In genomic region chr14:86748876-86749275, GRCm38 (mm10) we compare ENCODE assay signal across 10 mouse cellular contexts.
DNase-seq lines count a peak whose midpoint lies in the region; ATAC-seq lines count a peak whose summit lies in the region.
"Had no signal": no experiment of that assay in that cellular context is flagged by ENCODE, and none has a peak within 500 bp of the region (broad histone marks: within the 10 kb centered on the region; RNA-seq: fewer than 3 reads in every experiment).

No protein-coding gene starts in this region.

- peak; percentile 11 for DNase-seq in MN1 (ENCODE audit: low spot score)
- DNase-seq in cerebellum, postnatal 10 days = peak; percentile 68 to 74
- DNase-seq in frontal cortex, postnatal 10 days (ENCODE audit: low spot score in 2 of 2) = peak; percentile 76 to 90
- peak; percentile 82 to 96 for DNase-seq in layer of hippocampus, postnatal 14 days (ENCODE audit: low spot score in 2 of 2)
- DNase-seq in neural tube, embryonic 11.5 days (ENCODE audit: low spot score) = peak; percentile 76
- no peak for DNase-seq in B cell, adult 2 months
- no peak for DNase-seq in adrenal gland, adult 18-20 months (ENCODE audit: low spot score in 2 of 2)

- ATAC-seq in neural tube, embryonic 11.5 days (ENCODE audit: insufficient read depth, low FRiP score, low TSS enrichment) = peak; percentile 97
- no peak for ATAC-seq in megakaryocyte progenitor cell, adult 5-6 weeks (replicated peaks; ENCODE audit: poor library complexity)
- ATAC-seq: Patski had no signal

- no peaks in the 10 kb centered on the region for H3K36me3 ChIP-seq in neural tube, embryonic 11.5 days (ENCODE audit: control insufficient read depth, insufficient read depth, low read length)

- H3K27me3 ChIP-seq in neural tube, embryonic 11.5 days (ENCODE audit: control insufficient read depth, insufficient read depth, low read length) = no peaks in the 10 kb centered on the region
- H3K27me3 ChIP-seq: Patski had no signal

- 14% methylated on average over 7 of the region's 7 CpGs for WGBS in neural tube, embryonic 11.5 days

- H3K9ac ChIP-seq in neural tube, embryonic 11.5 days (ENCODE audit: low read length) = no peak overlapping the region
- H3K9ac ChIP-seq: liver, embryonic 14.5 days had no signal

- H3K4me3 ChIP-seq in neural tube, embryonic 11.5 days (ENCODE audit: low read depth, low read length) = no peak overlapping the region

- no peaks in the 10 kb centered on the region for H3K9me3 ChIP-seq in neural tube, embryonic 11.5 days (ENCODE audit: control insufficient read depth, low read length)

- H3K27ac ChIP-seq in neural tube, embryonic 11.5 days (ENCODE audit: low read depth, low read length) = 0 out of 2 replicates have a peak overlapping the region, but pooled peaks have one; percentile 46
- H3K27ac ChIP-seq: liver, embryonic 14.5 days had no signal

- peaks cover 6% of the 10 kb centered on the region; the same call in 1 of the 2 replicates for H3K4me1 ChIP-seq in neural tube, embryonic 11.5 days (ENCODE audit: control insufficient read depth, insufficient read depth, low read length)

- H3K4me2 ChIP-seq in neural tube, embryonic 11.5 days (ENCODE audit: low read depth) = peak overlapping the region; percentile 15; the same call in 1 of the 2 replicates

Comparison
In these comparisons a context has a peak if more than half of its experiments do, and no peak if none do; other contexts are left out.
1. DNase-seq: peak in MN1 (single experiment), cerebellum, postnatal 10 days (2 of 2), frontal cortex, postnatal 10 days (2 of 2), layer of hippocampus, postnatal 14 days (2 of 2) and neural tube, embryonic 11.5 days (single experiment); none in B cell, adult 2 months (0 of 2) and adrenal gland, adult 18-20 months (0 of 2).